Mouse (Mus musculus) kidney, embryonic 16.5 days (tissue): ENCODE data around the gene Olfr935. TPM values are rescaled to one million over a fixed set of nuclear protein-coding genes. Genes with fewer than 3 reads are reported as not detected.
A peak's percentile ranks its signal among the peaks of the same experiment; 100 is the strongest.

ENCODE experiments used
- ATAC-seq: fragments of 200-750 bp; cut with Nextera tagmentation; 2 replicates; pipeline ENCODE4 v1.8.0; 2017; ENCODE audit warnings: moderate TSS enrichment; ENCODE audit not compliant: low FRiP score, low TSS enrichment
- H3K27ac ChIP-seq: fragments of 300-500 bp; sonication (generic); 2 replicates; pipeline ENCODE4 v1.5.1; 2014; ENCODE audit warnings: low read length
- H3K27me3 ChIP-seq: fragments of 300-500 bp; sonication (generic); 2 replicates; pipeline ENCODE4 v1.6.1; 2014; ENCODE audit warnings: low read length, control low read depth, mixed read lengths; ENCODE audit not compliant: insufficient read depth
- H3K36me3 ChIP-seq: fragments of 300-500 bp; sonication (generic); 2 replicates; pipeline ENCODE4 v1.6.1; 2014; ENCODE audit warnings: low read length, control low read depth, mixed read lengths; ENCODE audit not compliant: insufficient read depth
- H3K4me1 ChIP-seq: fragments of 300-500 bp; sonication (generic); 2 replicates; pipeline ENCODE4 v1.6.1; 2014; ENCODE audit warnings: low read length, control low read depth, mixed read lengths; ENCODE audit not compliant: insufficient read depth
- H3K4me2 ChIP-seq: fragments of 300-500 bp; sonication (generic); replicated peaks from 2 replicates; pipeline ENCODE4 v1.6.1; 2014; ENCODE audit warnings: low read depth, low read length
- H3K4me3 ChIP-seq: fragments of 300-500 bp; sonication (generic); 2 replicates; pipeline ENCODE4 v1.5.1; 2014; ENCODE audit warnings: mild to moderate bottlenecking, low read length
- H3K9ac ChIP-seq: fragments of 300-500 bp; sonication (generic); replicated peaks from 2 replicates; pipeline ENCODE4 v1.6.1; 2014; ENCODE audit warnings: low read length
- H3K9me3 ChIP-seq: fragments of 300-500 bp; sonication (generic); 2 replicates; pipeline ENCODE4 v1.6.1; 2016; ENCODE audit warnings: low read length, control low read depth
- WGBS: fragments of 180-500 bp; shearing (Covaris S2); extraction: QIAGEN DNeasy Blood & Tissue Kit; methylation state at CpG from one replicate; pipeline ENCODE4 v1.1.7; 2014; 5-methylcytosine and 5-hydroxymethylcytosine counted together
- microRNA-seq: library from miRNA; unstranded; fragments of <30 nt; microRNA quantifications from one replicate; pipeline ENCODE4, GENCODE M21; 2016
- polyA plus RNA-seq: library from polyadenylated mRNA; unstranded; fragments of >200 nt; fragmentation: Nextera tagmentation; extraction: Ambion mirVana; gene quantifications from 2 replicates; pipeline ENCODE4 v1.2.1, GENCODE M21; 2015

The Olfr935 gene
- not detected in 2 replicates for polyA plus RNA-seq

GRCm38 (mm10) chr9:38999583-38999982 lies at the start of gene Olfr935:
Gene Olfr935 (minus strand): TSS chr9:38999683.
- H3K9ac ChIP-seq = no peak within 1 kb of the TSS
- H3K4me2 ChIP-seq = no peak within 1 kb of the TSS
- H3K9me3 ChIP-seq = no peaks in the 10 kb centered on the region
- no peak within 1 kb of the TSS for H3K4me3 ChIP-seq
- H3K27ac ChIP-seq = no peak within 1 kb of the TSS
- no peaks in the 10 kb centered on the region for H3K36me3 ChIP-seq
- no peaks in the 10 kb centered on the region for H3K4me1 ChIP-seq
- no peaks in the 10 kb centered on the region for H3K27me3 ChIP-seq
- 70% methylated on average over 2 of the region's 2 CpGs for WGBS
- ATAC-seq = no peak

DNA sequence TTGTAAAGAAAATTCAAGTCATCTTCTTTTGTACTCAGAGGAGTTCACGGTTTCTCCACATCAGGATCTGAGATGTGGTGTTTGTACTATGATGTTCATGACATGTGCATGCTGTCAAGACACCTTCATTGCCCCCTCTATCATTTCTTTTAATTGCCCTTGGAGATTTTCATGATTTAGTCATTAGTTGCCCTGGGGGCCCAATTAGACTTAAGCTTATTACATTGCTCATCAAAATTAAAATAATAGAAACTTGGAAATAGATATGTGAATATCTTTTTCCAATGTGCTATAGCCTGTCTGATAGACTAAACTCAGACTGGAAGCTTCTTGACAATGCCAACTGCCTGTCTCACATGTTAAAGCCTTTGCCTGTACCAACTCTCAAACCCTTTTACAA lies 23.8 kb upstream of the Olfr935 start, which contains the start of gene Olfr146:
Olfr146 (minus strand) TSS at position 101 of the 400 bp plus-strand sequence.
- no peaks in the 10 kb centered on the region for H3K36me3 ChIP-seq
- H3K4me3 ChIP-seq = no peak within 1 kb of the TSS
- no peaks in the 10 kb centered on the region for H3K4me1 ChIP-seq
- no peaks in the 10 kb centered on the region for H3K9me3 ChIP-seq
- no peak within 1 kb of the TSS for H3K9ac ChIP-seq
- WGBS = 79% methylated on average over 1 of the region's 1 CpGs
- no peak for ATAC-seq
- H3K27me3 ChIP-seq = no peaks in the 10 kb centered on the region
- no peak within 1 kb of the TSS for H3K4me2 ChIP-seq
- H3K27ac ChIP-seq = no peak within 1 kb of the TSS

- Histone ChIP-seq H3K4me2 (no peak within 1 kb of the TSS), H3K27ac (no peak within 1 kb of the TSS), H3K9me3 (no peaks in the 10 kb centered on the region), H3K9ac (no peak within 1 kb of the TSS), H3K4me1 (no peaks in the 10 kb centered on the region), H3K36me3 (no peaks in the 10 kb centered on the region), H3K27me3 (no peaks in the 10 kb centered on the region), H3K4me3 (no peak within 1 kb of the TSS)
- 97% methylated on average over 2 of the region's 2 CpGs for WGBS
- ATAC-seq = no peak
Measured at GRCm38 (mm10) chr9:38988215-38988614, 11.3 kb downstream of the Olfr935 start, which contains the start of gene Olfr934. Gene Olfr934 (minus strand): TSS chr9:38988315.

GRCm38 (mm10) chr9:38972013-38972412 lies 27.5 kb downstream of the Olfr935 start, which contains the start of gene Olfr933:
Gene Olfr933 (plus strand): TSS chr9:38972313.
- Histone ChIP-seq H3K9me3 (no peaks in the 10 kb centered on the region), H3K4me3 (no peak within 1 kb of the TSS), H3K9ac (no peak within 1 kb of the TSS), H3K36me3 (no peaks in the 10 kb centered on the region), H3K27ac (no peak within 1 kb of the TSS), H3K4me2 (no peak within 1 kb of the TSS), H3K27me3 (no peaks in the 10 kb centered on the region), H3K4me1 (no peaks in the 10 kb centered on the region)
- 68% methylated on average over 4 of the region's 4 CpGs for WGBS
- no peak for ATAC-seq

GRCm38 (mm10) chr9:38954124-38954416 lies 45.4 kb downstream of the Olfr935 start:
- no peak overlapping the region for H3K27ac ChIP-seq
- no peaks in the 10 kb centered on the region for H3K9me3 ChIP-seq
- no peak overlapping the region for H3K4me3 ChIP-seq
- H3K27me3 ChIP-seq = no peaks in the 10 kb centered on the region
- no peak overlapping the region for H3K9ac ChIP-seq
- no peak for ATAC-seq
- no peaks in the 10 kb centered on the region for H3K36me3 ChIP-seq
- WGBS = 77% methylated on average over 4 of the region's 4 CpGs
- H3K4me1 ChIP-seq = no peaks in the 10 kb centered on the region
- H3K4me2 ChIP-seq = no peak overlapping the region

- Histone ChIP-seq H3K9me3 (no peaks in the 10 kb centered on the region), H3K4me1 (no peaks in the 10 kb centered on the region), H3K9ac (no peak overlapping the region), H3K27ac (no peak overlapping the region), H3K36me3 (no peaks in the 10 kb centered on the region), H3K27me3 (no peaks in the 10 kb centered on the region), H3K4me2 (no peak overlapping the region), H3K4me3 (0 out of 2 replicates have a peak overlapping the region, but pooled peaks have one; percentile 3)
- WGBS = 34% methylated on average over 6 of the region's 7 CpGs
- no peak for ATAC-seq
Measured at GRCm38 (mm10) chr9:38953401-38954123, 45.9 kb downstream of the Olfr935 start.

Small RNA genes within 50 kb of the gene (microRNA-seq; reads per million reads assigned to microRNA genes)
- not detected for gene Gm25529

Other genes starting within 250 kb of the Olfr935 start
- 0.08 TPM in 1 of 2 replicates, not detected in the other for gene Olfr920, start 247.4 kb downstream of the Olfr935 start, polyA plus RNA-seq
- gene Olfr921, start 226.6 kb downstream of the Olfr935 start, polyA plus RNA-seq = not detected in 2 replicates
- gene Olfr922, start 185.1 kb downstream of the Olfr935 start, polyA plus RNA-seq = not detected in 2 replicates
- gene Olfr923, start 173.1 kb downstream of the Olfr935 start, polyA plus RNA-seq = not detected in 2 replicates
- gene Olfr924, start 155.2 kb downstream of the Olfr935 start, polyA plus RNA-seq = not detected in 2 replicates
- not detected in 2 replicates for gene Olfr26, start 144.6 kb downstream of the Olfr935 start, polyA plus RNA-seq
- not detected in 2 replicates for gene Olfr926, start 122.6 kb downstream of the Olfr935 start, polyA plus RNA-seq
- gene Olfr930, start 69.9 kb downstream of the Olfr935 start, polyA plus RNA-seq = not detected in 2 replicates
- not detected in 2 replicates for gene Olfr933, start 27.4 kb downstream of the Olfr935 start, polyA plus RNA-seq
- not detected in 2 replicates for gene Olfr934, start 11.4 kb downstream of the Olfr935 start, polyA plus RNA-seq
- not detected in 2 replicates for gene Olfr146, start 23.7 kb upstream of the Olfr935 start, polyA plus RNA-seq
- gene Olfr937, start 65.3 kb upstream of the Olfr935 start, polyA plus RNA-seq = not detected in 2 replicates
- not detected in 2 replicates for gene Olfr938, start 79.2 kb upstream of the Olfr935 start, polyA plus RNA-seq
- not detected in 2 replicates for gene Olfr27, start 128.4 kb upstream of the Olfr935 start, polyA plus RNA-seq
- gene Olfr943, start 166.6 kb upstream of the Olfr935 start, polyA plus RNA-seq = not detected in 2 replicates
- not detected in 2 replicates for gene Olfr944, start 202.2 kb upstream of the Olfr935 start, polyA plus RNA-seq